Mouse (Mus musculus) embryonic stem cell, embryonic (primary cell): ENCODE data around the gene Pde11a.

Experiments
- CTCF ChIA-PET, 4 experiments: fragments of 300-600 bp in 2 of 4; fragments of 350-600 bp in 2 of 4; sonication (Branson Sonifier 250); formaldehyde crosslinking; loops; one replicate each; lab custom pipeline; 2022; ENCODE audit warnings: inconsistent platforms in 2 of 4; lab: Charles Lee
- POLR2A ChIA-PET, 4 experiments: fragments of 300-600 bp in 2 of 4; fragments of 350-600 bp in 2 of 4; sonication (Branson Sonifier 250); formaldehyde crosslinking; loops; one replicate each; lab custom pipeline; 2022; ENCODE audit warnings: antibody characterized with exemption in 4 of 4, inconsistent platforms in 1 of 4; lab: Charles Lee

Gene Pde11a

DNA sequence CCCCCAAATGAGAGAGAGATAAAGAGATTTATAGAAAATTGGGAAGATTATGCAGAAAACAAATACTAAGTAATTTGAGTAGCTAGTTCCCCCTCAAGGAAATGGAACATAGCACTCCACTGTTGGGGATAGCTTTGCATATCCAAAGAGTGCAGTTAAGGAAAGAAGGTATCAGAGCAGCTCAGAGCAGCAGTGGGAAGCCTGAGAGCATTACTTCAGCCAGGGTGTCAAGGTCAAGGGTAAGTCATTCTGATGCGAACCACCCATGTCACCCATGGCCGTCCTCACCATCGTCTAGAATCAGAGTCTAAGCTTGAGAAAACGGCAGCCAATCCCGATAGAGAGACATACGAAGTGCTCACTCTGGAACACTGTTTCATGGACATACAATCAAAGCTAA is 211.9 kb downstream of the Pde11a start:
- CTCF ChIA-PET: interaction anchor here (0.7 to 5.2 kb wide), 9 partner anchors 8 to 235 kb away, joined by 3 to 43 read pairs (median 5); no protein-coding TSS in a partner anchor
- POLR2A ChIA-PET: no interaction called here

DNA sequence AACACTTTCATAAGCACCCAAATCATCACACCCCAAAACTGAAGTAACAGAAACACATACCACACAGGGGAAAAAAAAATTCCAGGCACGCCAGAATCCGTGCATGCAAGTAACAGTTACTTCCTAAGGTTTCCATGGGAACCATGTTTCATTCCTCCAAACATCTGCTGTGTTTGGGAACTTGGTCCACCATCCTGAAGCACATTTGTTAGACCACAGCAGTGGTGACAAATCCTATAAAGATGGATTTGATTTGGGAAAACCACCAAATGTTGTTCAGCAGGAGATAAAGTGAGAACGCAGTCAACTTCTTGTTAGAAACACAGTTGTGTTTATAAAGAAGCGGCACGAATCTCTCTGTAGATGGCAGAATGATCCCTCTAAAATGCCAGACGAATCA is 213.8 kb downstream of the Pde11a start:
- ChIA-PET CTCF (interaction anchor here in 1 of 4 experiments (5.2 kb wide), 1 partner anchor 10 kb away, joined by 43 read pairs; no protein-coding TSS in a partner anchor), POLR2A (no interaction called here)

DNA sequence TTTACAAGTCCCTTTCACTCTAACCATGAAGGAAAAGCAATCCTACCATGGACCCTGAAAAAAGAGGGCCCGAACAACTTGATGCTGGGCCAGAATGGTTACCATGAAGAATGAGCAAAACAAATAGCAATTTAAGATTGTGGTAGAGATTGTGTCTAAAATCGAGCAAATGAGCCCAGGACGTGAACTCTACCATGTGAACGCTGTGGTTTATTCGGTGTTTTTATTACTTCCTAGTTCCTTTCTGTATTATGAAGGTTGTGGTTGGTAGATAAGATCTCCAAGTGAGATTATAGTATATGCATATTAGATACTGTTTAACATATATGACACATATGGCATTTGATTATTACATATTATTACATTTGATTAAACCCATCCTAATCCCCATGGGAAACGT is 216.4 kb downstream of the Pde11a start:
- POLR2A ChIA-PET: no interaction called here
- CTCF ChIA-PET: no interaction called here

DNA sequence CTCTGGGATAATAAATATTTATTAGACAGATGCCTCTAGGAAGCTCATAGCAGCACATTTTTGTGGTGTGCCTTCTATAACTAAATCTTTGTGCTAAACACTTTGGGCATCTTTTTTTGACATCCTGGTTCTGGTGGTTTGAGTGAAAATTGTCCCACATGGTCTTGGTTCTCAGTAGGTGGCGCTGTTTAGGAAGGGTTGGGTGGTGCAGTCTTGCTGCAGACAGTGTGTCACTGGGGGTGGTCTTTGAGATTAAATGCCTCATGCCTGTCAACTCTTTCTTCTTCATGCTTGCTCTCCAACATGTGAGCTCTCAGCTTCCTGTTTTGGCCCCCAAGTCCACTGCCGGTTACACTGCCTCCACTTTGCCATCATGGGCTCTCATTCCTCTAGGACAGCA is 218.7 kb downstream of the Pde11a start:
- CTCF ChIA-PET: interaction anchor here (0.6 to 2.5 kb wide), 9 partner anchors 9 to 242 kb away, joined by 3 to 12 read pairs (median 4); partner anchors contain the start of gene Cyct (in 1 of the 4)
- POLR2A ChIA-PET: no interaction called here

DNA sequence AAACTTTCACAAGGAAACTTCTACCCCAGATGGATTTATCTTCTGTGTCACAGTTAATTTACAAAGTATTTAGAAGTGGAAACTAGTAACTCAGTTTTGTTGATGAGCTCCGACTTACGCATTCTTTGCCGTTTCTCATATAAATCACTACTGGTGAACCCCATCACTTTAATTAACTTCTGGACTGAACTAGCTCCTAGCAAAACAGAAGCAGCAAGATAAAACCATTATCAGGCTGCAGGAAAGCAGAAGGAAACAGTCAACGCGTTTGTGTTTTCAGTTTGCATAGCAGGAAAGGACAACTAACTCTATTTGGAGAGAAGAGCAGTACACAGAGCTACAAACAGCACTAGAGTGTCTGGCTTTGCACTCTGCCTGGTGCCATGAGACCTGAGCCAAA is 220.1 kb downstream of the Pde11a start:
- POLR2A ChIA-PET: interaction anchor here in 1 of 4 experiments (0.8 kb wide), 1 partner anchor 11 kb away, joined by 3 read pairs; no protein-coding TSS in a partner anchor
- CTCF ChIA-PET: interaction anchor here in 3 of 4 experiments (0.6 to 2.0 kb wide), 10 partner anchors 9 to 539 kb away, joined by 3 to 8 read pairs (median 3); no protein-coding TSS in a partner anchor

DNA sequence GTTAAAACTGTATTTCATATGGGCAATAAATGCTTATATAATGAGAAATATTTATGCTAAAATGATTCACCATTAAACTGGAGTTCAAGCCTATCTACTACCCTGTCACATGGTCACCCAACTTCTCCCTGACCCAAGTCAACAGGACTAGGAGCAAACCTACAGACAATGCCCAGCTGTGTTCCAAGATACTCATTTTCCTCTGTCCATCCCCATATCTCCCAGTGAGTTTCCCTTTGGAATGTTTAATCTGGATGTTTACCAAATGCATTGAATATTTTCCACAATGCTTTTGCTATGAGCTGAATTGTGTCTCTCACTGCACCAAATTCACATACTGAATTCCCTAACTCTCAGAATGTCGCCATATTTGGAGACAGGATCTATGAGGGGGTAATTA is 221.4 kb downstream of the Pde11a start:
- ChIA-PET CTCF (interaction anchor here in 1 of 4 experiments (1.6 kb wide), 1 partner anchor 172 kb away, joined by 4 read pairs; no protein-coding TSS in a partner anchor), POLR2A (no interaction called here)

DNA sequence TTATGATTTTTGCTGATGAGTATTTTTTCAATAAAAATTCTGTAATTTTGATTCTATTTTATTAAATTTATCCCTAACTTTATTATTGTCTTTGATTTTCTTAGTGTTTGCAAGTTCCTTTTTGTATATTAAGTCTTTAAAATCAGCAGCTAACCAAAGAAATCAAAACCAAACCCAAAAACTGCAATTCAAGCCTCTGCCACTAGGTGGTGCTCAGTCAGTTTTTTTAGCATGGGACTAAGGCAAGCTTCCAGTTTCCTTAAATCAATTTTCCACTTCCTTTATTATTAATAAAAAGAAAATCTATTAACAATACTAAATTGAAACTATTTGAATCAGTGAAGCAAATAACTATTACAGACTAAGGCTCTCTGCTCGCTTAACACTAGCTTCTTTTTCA is 222.9 kb downstream of the Pde11a start:
- CTCF ChIA-PET: interaction anchor here (0.5 to 4.6 kb wide), 72 partner anchors 8 to 856 kb away, joined by 3 to 43 read pairs (median 4); partner anchors contain the start of genes Rbm45 (in 2 of the 4), Agps (in 1 of the 4), Cyct (in 1 of the 4) and Ttc30a1 (in 1 of the 4)
- POLR2A ChIA-PET: interaction anchor here in 3 of 4 experiments (0.9 to 1.5 kb wide), 4 partner anchors 35 to 507 kb away, joined by 3 to 4 read pairs (median 3); partner anchors contain the start of gene Rbm45 (in 1 of the 3)

DNA sequence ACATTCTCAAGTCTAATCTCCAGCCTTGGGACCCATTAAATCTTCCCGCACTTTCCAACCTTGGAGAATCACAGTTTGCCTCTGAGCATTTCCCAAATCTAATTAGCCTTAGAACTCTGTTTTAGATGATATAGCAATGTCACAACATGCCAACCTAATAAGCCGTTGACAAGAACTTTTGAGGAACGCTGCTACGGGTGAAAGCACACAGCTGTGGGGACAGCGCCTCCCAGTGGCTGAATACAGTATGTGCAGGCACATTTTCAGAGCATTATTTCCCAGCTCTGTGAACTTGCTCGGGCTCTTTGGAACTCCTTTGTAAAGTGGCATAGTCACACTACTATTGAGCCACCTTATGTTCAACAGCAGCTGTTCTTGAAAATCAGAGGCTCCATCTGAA is 223.8 kb downstream of the Pde11a start:
- POLR2A ChIA-PET: interaction anchor here in 3 of 4 experiments (0.6 to 1.3 kb wide), 6 partner anchors 9 to 561 kb away, joined by 3 to 6 read pairs (median 3); partner anchors contain the start of gene Nfe2l2 (in 1 of the 3)
- CTCF ChIA-PET: interaction anchor here (0.5 to 4.6 kb wide), 87 partner anchors 9 to 533 kb away, joined by 3 to 43 read pairs (median 4); partner anchors contain the start of genes Rbm45 (in 2 of the 4), Cyct (in 1 of the 4), Pjvk (in 1 of the 4) and Prkra (in 1 of the 4)

DNA sequence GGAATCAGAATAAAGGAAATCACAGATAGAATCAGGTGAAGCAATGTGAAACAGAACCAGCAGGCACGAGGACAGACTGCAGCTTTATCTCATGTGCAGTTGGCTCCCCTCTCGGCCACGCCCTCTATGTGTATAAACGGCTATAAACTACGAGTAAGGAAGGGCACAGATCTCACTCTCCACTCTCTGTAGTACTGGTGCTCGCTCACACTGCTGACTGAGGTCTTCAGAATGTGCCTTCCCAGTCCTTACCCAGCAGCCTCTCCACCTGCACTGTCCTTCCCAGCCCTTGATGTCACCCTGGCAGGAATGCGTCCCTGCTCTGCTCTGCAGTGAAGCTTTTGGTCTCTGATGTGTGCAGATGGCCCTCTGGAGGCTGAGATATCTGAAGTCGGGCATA is 228.9 kb downstream of the Pde11a start:
- CTCF ChIA-PET: interaction anchor here in 3 of 4 experiments (0.6 to 1.2 kb wide), 6 partner anchors 9 to 332 kb away, joined by 3 to 10 read pairs (median 3); no protein-coding TSS in a partner anchor
- POLR2A ChIA-PET: no interaction called here

DNA sequence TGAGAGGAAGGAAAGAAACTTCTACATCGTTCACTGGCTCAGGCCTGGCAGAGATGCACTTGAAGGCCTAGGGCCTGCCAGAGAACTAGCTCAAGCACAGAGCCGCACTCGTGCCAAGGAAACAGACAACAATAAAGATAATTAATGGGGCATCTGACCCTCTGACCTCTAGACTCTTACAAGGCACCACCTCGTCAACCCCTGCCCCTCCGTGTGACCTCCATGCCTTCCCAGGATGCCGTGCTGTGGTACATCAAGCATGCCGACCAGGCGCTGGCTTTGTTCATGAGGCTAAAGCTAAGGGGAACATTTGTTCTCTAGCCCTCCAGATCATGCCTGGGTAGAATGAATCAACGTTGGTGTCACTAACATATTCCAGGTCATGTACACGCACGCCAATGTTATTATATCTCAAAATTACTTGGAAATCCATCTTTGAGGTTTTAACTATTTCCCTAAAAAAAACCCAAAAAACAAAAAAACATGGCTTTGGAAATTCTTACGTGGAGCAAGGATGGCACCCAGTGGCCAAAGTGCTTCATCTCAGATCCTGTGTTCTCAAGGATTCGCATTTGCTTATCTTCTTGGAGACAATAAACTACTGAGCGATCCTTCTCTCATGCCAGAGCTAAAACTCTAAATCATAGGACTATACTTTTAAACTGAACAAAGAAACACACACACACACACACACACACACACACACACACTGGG is 236.5 kb downstream of the Pde11a start:
- ChIA-PET CTCF (interaction anchor here in 3 of 4 experiments (1.0 to 3.8 kb wide), 4 partner anchors 12 to 138 kb away, joined by 3 to 19 read pairs (median 4); no protein-coding TSS in a partner anchor), POLR2A (no interaction called here)

DNA sequence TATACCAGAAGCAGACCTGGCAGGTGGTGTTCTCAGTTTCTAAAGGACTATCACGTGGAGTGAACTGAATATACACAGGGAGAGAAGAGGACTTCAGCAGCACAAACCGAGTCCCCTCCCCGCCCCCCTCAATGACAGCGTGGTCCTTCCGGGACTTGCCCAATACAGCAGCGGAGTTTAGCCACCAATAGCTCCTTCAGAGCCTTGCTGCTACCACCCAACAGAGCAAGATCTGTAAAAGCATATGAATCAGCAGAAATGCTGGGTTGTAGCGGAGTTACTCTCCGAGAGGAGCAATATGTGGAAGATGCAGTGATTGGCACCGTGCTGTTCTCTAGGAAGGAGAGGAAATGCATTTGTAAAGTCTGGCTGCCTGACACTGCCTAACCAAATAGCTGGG is 238.0 kb downstream of the Pde11a start:
- POLR2A ChIA-PET: no interaction called here
- CTCF ChIA-PET: interaction anchor here (0.6 to 3.8 kb wide), 9 partner anchors 8 to 1330 kb away, joined by 3 to 19 read pairs (median 5); no protein-coding TSS in a partner anchor

DNA sequence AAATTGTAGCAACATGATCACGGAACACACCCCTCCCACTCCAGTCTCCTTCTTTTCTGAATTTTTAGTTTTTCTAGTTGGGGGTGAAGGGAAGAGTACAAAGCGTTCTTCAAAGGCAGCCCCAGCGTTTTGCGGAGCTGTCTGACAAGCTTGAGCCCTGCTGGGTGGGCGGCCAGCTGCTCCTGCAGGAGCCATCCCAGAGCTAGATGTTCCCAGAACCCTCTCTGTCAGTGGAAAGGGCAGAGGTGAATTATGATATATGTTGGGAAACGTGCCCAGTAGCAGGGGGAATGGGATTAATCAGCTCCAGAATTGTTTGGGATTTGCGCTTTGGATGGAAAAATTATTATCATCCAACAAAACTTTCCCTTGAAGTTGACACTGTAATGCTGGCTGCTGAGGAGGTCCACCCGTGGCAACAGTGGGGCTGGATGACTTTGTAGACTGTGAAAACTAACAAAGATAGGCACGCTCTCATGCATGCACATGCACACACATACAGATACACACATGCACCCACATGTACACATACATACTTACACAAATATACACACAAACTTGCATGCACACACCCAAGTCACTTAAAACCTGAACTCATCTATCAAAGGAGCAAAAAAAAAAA is 238.7 kb downstream of the Pde11a start:
- ChIA-PET CTCF (interaction anchor here (0.6 to 3.8 kb wide), 8 partner anchors 8 to 786 kb away, joined by 3 to 19 read pairs (median 4); no protein-coding TSS in a partner anchor), POLR2A (interaction anchor here in 1 of 4 experiments (0.6 kb wide), 1 partner anchor 30 kb away, joined by 3 read pairs; no protein-coding TSS in a partner anchor)

DNA sequence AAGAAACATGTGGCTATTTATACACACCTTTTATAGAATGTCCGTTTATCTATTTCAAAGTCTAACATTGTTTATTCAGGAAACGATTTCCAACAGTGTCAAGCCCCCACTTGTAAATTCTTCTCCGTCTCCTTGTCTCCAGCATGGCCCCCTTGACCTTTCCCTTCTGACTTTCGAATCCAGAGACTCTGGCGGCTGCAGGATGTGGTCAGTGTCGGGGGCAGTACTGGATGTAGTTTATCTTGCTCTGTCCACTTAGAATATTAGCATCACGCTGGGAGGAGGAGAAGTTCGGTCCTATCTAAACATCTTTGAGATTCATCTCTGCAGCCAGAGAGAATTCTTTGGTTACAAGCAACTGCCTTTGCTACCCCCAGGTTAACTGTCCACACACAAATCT is 240.2 kb downstream of the Pde11a start:
- ChIA-PET CTCF (no interaction called here), POLR2A (no interaction called here)

DNA sequence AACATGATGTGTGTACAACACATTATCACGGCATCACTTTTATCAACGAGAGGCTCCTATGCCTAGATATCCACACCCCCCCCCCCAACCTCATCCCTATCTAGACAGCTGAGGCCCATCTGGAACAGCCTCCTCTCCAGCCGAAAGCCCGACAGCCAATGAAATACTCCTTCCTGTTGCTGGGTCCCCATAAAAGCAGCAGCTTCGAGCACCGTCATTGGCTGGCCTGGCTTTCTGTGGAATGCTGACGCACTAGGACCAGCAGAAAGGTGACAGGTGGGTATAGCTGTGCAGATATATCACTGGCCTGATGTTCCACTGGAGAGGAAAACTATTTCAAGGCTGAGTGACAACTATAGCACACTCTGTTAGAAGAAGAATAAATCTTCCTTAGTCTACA is 240.7 kb downstream of the Pde11a start:
- ChIA-PET CTCF (interaction anchor here in 2 of 4 experiments (1.3 to 1.9 kb wide), 3 partner anchors 17 to 18 kb away, joined by 3 to 6 read pairs (median 5); no protein-coding TSS in a partner anchor), POLR2A (no interaction called here)

DNA sequence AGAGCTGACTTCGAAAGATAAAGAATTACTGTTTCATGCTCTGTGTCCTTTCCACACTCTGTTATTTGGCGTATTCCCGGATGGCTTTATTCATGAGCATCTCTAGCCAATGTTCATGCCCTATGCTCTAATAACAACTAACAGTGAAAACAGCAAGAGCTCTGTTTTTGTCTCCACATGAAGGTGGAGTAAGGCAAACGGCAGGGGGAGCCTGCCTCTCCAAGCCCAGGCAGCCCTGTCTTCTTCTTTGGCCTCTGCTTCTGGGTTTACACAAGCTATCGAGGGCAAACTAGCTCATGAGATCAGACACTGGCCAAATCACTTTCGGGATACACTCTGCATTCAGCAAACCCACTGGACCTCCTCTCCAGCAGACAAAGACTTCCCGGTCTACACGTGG is 241.3 kb downstream of the Pde11a start:
- ChIA-PET POLR2A (no interaction called here), CTCF (interaction anchor here in 2 of 4 experiments (0.5 to 1.9 kb wide), 4 partner anchors 18 to 96 kb away, joined by 3 to 6 read pairs (median 4); no protein-coding TSS in a partner anchor)

DNA sequence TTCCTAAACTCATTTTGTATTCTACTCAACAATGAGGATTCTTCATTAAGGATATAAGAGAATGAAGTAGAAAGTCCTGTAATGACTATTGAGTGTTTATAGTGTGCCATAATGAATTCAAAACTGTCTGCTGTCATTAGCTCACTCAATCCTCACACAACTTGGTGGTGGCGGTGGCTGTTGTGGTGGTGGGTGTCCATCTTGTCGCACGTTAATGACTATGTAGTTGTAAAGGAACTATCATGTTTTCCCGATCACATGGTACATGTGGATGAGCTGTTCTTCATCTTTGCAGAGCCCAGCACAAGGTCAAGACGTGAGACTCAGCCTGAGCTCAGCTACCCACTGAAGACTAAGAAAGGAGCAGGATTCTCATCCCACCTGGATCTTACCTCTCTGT is 242.7 kb downstream of the Pde11a start:
- ChIA-PET POLR2A (no interaction called here), CTCF (no interaction called here)

DNA sequence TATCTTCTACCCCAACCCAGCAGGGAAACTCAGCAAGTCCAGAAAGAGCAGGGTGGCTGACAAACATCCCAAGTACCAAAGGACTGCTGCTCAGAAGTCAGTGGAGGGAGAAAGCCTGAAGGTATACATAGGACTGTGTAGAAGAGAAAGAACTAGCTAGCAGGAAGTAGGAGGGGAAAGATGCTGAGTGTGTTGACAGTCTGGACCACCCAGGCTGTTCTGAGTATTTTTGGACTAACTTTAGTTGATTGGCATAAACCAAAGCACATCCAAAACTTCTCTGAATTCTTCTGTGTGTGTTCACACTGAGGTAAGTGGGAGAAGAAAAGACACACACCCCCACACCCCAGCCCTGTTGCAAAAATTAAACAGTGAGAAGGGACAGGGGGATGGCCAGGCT is 248.1 kb downstream of the Pde11a start:
- ChIA-PET POLR2A (no interaction called here), CTCF (no interaction called here)

DNA sequence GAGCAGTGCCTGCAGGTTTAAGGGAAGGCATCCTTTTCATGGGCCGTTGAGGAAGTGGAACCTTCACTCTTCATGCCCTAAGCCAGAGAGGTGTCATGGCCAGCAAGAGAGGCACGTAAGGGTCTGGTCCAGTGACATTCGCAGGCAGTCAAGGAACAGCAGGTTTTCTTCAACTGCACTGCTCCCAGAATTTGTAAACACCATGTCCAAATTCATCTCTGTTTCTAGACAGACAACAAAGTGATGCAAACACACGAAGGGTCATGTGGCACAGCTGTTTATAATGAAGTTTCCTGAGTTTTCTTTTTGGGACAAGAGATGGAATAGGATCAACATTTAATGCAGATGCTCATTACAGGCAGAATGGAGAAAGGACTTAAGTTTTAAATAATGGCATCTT is 249.7 kb downstream of the Pde11a start:
- ChIA-PET CTCF (no interaction called here), POLR2A (no interaction called here)

DNA sequence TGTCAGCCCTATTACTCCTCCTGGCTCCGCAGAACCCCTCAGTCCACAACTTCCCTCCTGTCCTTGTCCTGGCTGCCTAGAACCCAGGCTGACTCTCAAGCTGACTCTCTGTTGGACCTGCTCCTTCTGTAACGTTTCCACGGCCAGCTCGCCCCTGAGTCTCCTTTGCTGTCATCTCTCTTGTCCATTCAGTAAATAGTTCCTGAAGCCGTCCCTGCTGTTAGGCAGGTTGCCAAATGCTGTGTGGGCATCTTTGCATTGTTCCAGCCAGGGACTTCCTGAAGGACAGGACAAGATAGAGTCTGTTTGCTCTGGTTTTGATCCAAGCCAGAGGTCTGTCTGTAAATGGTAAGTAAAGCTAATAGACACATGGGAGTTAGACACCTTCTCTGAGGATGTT is 250.2 kb downstream of the Pde11a start:
- CTCF ChIA-PET: no interaction called here

More for the DNA sequence above, 250.2 kb downstream of the Pde11a start:
- POLR2A ChIA-PET: no interaction called here
